Mouse (Mus musculus): ENCODE measurements around the gene Mocs2. TPM values are rescaled to one million over a fixed set of nuclear protein-coding genes. Genes with fewer than 3 reads are reported as not detected.

The Mocs2 gene
- total and polyA plus RNA-seq, 3 experiments = 37.4 to 59.2 TPM; not detected in 1

- Histone ChIP-seq H3K27ac (ENCODE audit: control insufficient read depth, low read depth, low read length) (no peak overlapping the region), H3K4me1 (ENCODE audit: control insufficient read depth in 1 of 2, insufficient read depth in 2 of 2, low read length in 2 of 2) (peaks cover 7 to 15% of the 10 kb centered on the region in 2 experiments), H3K4me3 (ENCODE audit: control insufficient read depth in 1 of 2, insufficient read depth in 1 of 2, low read depth in 2 of 2, low read length in 2 of 2) (no peak overlapping the region), H3K79me2 (ENCODE audit: control insufficient read depth, insufficient read depth, low read length, poor library complexity) (no peaks in the 10 kb centered on the region), H3K27me3 (ENCODE audit: control insufficient read depth in 1 of 2, insufficient read depth in 2 of 2, low read length in 2 of 2) (no peaks in the 10 kb centered on the region), H3K36me3 (ENCODE audit: control insufficient read depth in 1 of 2, insufficient read depth in 2 of 2, low read length in 2 of 2) (peaks cover 0 to 20% of the 10 kb centered on the region in 2 experiments; a peak in 2 of 4 replicates), H3K9me3 (replicated peaks; ENCODE audit: insufficient read depth, low read length) (no peaks in the 10 kb centered on the region), H3K9ac (ENCODE audit: control insufficient read depth, low read depth, low read length, poor library complexity, severe bottlenecking) (no peak overlapping the region)
- DNase-seq (ENCODE audit: low read depth, low spot score) = no peak
- no peak for TF ChIP-seq TBP (IDR thresholded peaks at IDR 0.05; ENCODE audit: low read depth, low read length)
- TF ChIP-seq ZKSCAN1 (IDR thresholded peaks at IDR 0.05; ENCODE audit: low read depth, low read length) = no peak
- no peak for TF ChIP-seq SMC3 (IDR thresholded peaks at IDR 0.05; ENCODE audit: low read depth, low read length)
- TF ChIP-seq GATA1 (IDR thresholded peaks at IDR 0.05; ENCODE audit: low read depth, low read length) = no peak
- no peak for TF ChIP-seq MAX (IDR thresholded peaks at IDR 0.05; ENCODE audit: low read length)
- TF ChIP-seq EP300 (IDR thresholded peaks at IDR 0.05; ENCODE audit: low read depth in 1 of 2, low read length in 2 of 2) = no peak
- TF ChIP-seq MAZ (IDR thresholded peaks at IDR 0.05; ENCODE audit: low read depth, low read length) = no peak
These were observed 21.1 kb downstream of the Mocs2 start for GRCm38 (mm10) chr13:114839098-114839497.

- H3K36me3 ChIP-seq (ENCODE audit: control insufficient read depth in 1 of 2, insufficient read depth in 2 of 2, low read length in 2 of 2) = peaks cover 0 to 13% of the 10 kb centered on the region in 2 experiments; a peak in 2 of 4 replicates
- H3K27me3 ChIP-seq (ENCODE audit: control insufficient read depth in 1 of 2, insufficient read depth in 2 of 2, low read length in 2 of 2) = no peaks in the 10 kb centered on the region
- no peak overlapping the region for H3K4me3 ChIP-seq (ENCODE audit: control insufficient read depth in 1 of 2, insufficient read depth in 1 of 2, low read depth in 2 of 2, low read length in 2 of 2)
- H3K79me2 ChIP-seq (ENCODE audit: control insufficient read depth, insufficient read depth, low read length, poor library complexity) = no peaks in the 10 kb centered on the region
- no peaks in the 10 kb centered on the region for H3K9me3 ChIP-seq (replicated peaks; ENCODE audit: insufficient read depth, low read length)
- H3K27ac ChIP-seq (ENCODE audit: control insufficient read depth, low read depth, low read length) = no peak overlapping the region
- no peak for TF ChIP-seq EP300 (IDR thresholded peaks at IDR 0.05; ENCODE audit: low read depth in 1 of 2, low read length in 2 of 2)
- TF ChIP-seq MAFK (IDR thresholded peaks at IDR 0.05; ENCODE audit: borderline replicate concordance, low read depth, low read length) = no peak
- no peak for TF ChIP-seq SIN3A (IDR thresholded peaks at IDR 0.05; ENCODE audit: low read length)
- TF ChIP-seq MAZ (IDR thresholded peaks at IDR 0.05; ENCODE audit: low read depth, low read length) = no peak
- no peak for TF ChIP-seq TAL1 (IDR thresholded peaks at IDR 0.05; ENCODE audit: low read length)
- no peak for TF ChIP-seq CTCF (IDR thresholded peaks at IDR 0.05 in 2 of 3, conservative IDR thresholded peaks at IDR 0.05 in 1 of 3; ENCODE audit: control insufficient read depth in 1 of 3, insufficient read depth in 1 of 3, low read depth in 2 of 3, low read length in 3 of 3, poor library complexity in 1 of 3, severe bottlenecking in 1 of 3)
- no peak for TF ChIP-seq ELF1 (IDR thresholded peaks at IDR 0.05; ENCODE audit: low read depth, low read length)
- no peak for TF ChIP-seq POLR2A (IDR thresholded peaks at IDR 0.05; ENCODE audit: control insufficient read depth in 1 of 2, insufficient read depth in 1 of 2, low read depth in 1 of 2, low read length in 2 of 2, poor library complexity in 1 of 2)
- no peak for TF ChIP-seq ZMIZ1 (IDR thresholded peaks at IDR 0.05; ENCODE audit: low read depth, low read length)
- TF ChIP-seq ZC3H11A (IDR thresholded peaks at IDR 0.05; ENCODE audit: low read depth, low read length) = no peak
- TF ChIP-seq KAT2A (conservative IDR thresholded peaks at IDR 0.05; ENCODE audit: low read depth, low read length) = no peak
- no peak for TF ChIP-seq MYB (IDR thresholded peaks at IDR 0.05; ENCODE audit: low read depth, low read length)
- TF ChIP-seq BHLHE40 (IDR thresholded peaks at IDR 0.05; ENCODE audit: borderline replicate concordance, low read depth, low read length) = no peak
- no peak for TF ChIP-seq ZKSCAN1 (IDR thresholded peaks at IDR 0.05; ENCODE audit: low read depth, low read length)
- no peak for TF ChIP-seq MYC (IDR thresholded peaks at IDR 0.05; ENCODE audit: low read depth, low read length)
- peaks cover 7 to 10% of the 10 kb centered on the region in 2 experiments for H3K4me1 ChIP-seq (ENCODE audit: control insufficient read depth in 1 of 2, insufficient read depth in 2 of 2, low read length in 2 of 2)
- no peak for DNase-seq (ENCODE audit: low read depth, low spot score)
- no peak overlapping the region for H3K9ac ChIP-seq (ENCODE audit: control insufficient read depth, low read depth, low read length, poor library complexity, severe bottlenecking)
These were observed 22.5 kb downstream of the Mocs2 start for GRCm38 (mm10) chr13:114840545-114840944.

Measured in MEL (cell line).